Mouse (Mus musculus): ENCODE results near the gene Jtb.

GRCm38 (mm10) chr3:90195644-90196043, 35.8 kb upstream of the Jtb start:
- TF ChIP-seq POLR2A (IDR thresholded peaks at IDR 0.05; ENCODE audit: extremely low read depth, insufficient read depth, low read length) (no peak), CTCF (IDR thresholded peaks at IDR 0.05; ENCODE audit: low read depth, low read length) (no peak)
